Mouse (Mus musculus): ENCODE results near the gene Ndel1. TPM values are rescaled to one million over a fixed set of nuclear protein-coding genes. Genes with fewer than 3 reads are reported as not detected.

The Ndel1 gene
- polyA plus RNA-seq, 2 experiments, result 21.1 to 28.1 TPM

GRCm38 (mm10) chr11:68819226-68819805 is 52.3 kb downstream of the Ndel1 start:
- Histone ChIP-seq H3K9me3 (ENCODE audit: control insufficient read depth, low read length) (no peaks in the 10 kb centered on the region), H3K4me1 (replicated peaks; ENCODE audit: control insufficient read depth in 2 of 2, insufficient read depth in 2 of 2, low read length in 1 of 2) (no peaks in the 10 kb centered on the region), H3K9ac (replicated peaks) (no peak overlapping the region), H3K4me2 (ENCODE audit: low read depth) (no peak overlapping the region), H3K27ac (no peak overlapping the region), H3K4me3 (ENCODE audit: insufficient read depth in 1 of 2, low read depth in 2 of 2, low read length in 2 of 2) (no peak overlapping the region), H3K36me3 (replicated peaks; ENCODE audit: control insufficient read depth, insufficient read depth, low read depth) (peaks cover 21% of the 10 kb centered on the region), H3K27me3 (ENCODE audit: control insufficient read depth, insufficient read depth, low read length) (no peaks in the 10 kb centered on the region)
- ATAC-seq (ENCODE audit: insufficient read depth) (no peak), DNase-seq (ENCODE audit: low read depth in 3 of 3, low spot score in 3 of 3) (no peak)
- TF ChIP-seq EP300 (IDR thresholded peaks at IDR 0.05; ENCODE audit: low read depth), result no peak
- TF ChIP-seq CTCF (IDR thresholded peaks at IDR 0.05; ENCODE audit: low read depth), result no peak
- 88% methylated on average over 14 of the region's 14 CpGs for WGBS (ENCODE audit: insufficient replicate concordance)

GRCm38 (mm10) chr11:68818416-68818815 is 53.2 kb downstream of the Ndel1 start:
- Histone ChIP-seq H3K4me1 (replicated peaks; ENCODE audit: control insufficient read depth in 2 of 2, insufficient read depth in 2 of 2, low read length in 1 of 2) (no peaks in the 10 kb centered on the region), H3K4me2 (ENCODE audit: low read depth) (no peak overlapping the region), H3K27me3 (ENCODE audit: control insufficient read depth, insufficient read depth, low read length) (no peaks in the 10 kb centered on the region), H3K36me3 (replicated peaks; ENCODE audit: control insufficient read depth, insufficient read depth, low read depth) (peaks cover 27% of the 10 kb centered on the region), H3K27ac (no peak overlapping the region), H3K9ac (replicated peaks) (no peak overlapping the region), H3K4me3 (ENCODE audit: insufficient read depth in 1 of 2, low read depth in 2 of 2, low read length in 2 of 2) (no peak overlapping the region), H3K9me3 (ENCODE audit: control insufficient read depth, low read length) (no peaks in the 10 kb centered on the region)
- no peak for ATAC-seq (ENCODE audit: insufficient read depth)
- DNase-seq (ENCODE audit: low read depth in 3 of 3, low spot score in 3 of 3), result no peak
- WGBS (ENCODE audit: insufficient replicate concordance), result 79% methylated on average over 8 of the region's 8 CpGs
- TF ChIP-seq CTCF (IDR thresholded peaks at IDR 0.05; ENCODE audit: low read depth) (no peak), EP300 (IDR thresholded peaks at IDR 0.05; ENCODE audit: low read depth) (no peak)

GRCm38 (mm10) chr11:68811881-68812577 is 59.6 kb downstream of the Ndel1 start:
- Histone ChIP-seq H3K4me3 (ENCODE audit: insufficient read depth in 1 of 2, low read depth in 2 of 2, low read length in 2 of 2) (no peak overlapping the region), H3K9ac (replicated peaks) (no peak overlapping the region), H3K27me3 (ENCODE audit: control insufficient read depth, insufficient read depth, low read length) (no peaks in the 10 kb centered on the region), H3K36me3 (replicated peaks; ENCODE audit: control insufficient read depth, insufficient read depth, low read depth) (peaks cover 56% of the 10 kb centered on the region), H3K27ac (no peak overlapping the region), H3K4me2 (ENCODE audit: low read depth) (no peak overlapping the region), H3K9me3 (ENCODE audit: control insufficient read depth, low read length) (no peaks in the 10 kb centered on the region), H3K4me1 (replicated peaks; ENCODE audit: control insufficient read depth in 2 of 2, insufficient read depth in 2 of 2, low read length in 1 of 2) (no peaks in the 10 kb centered on the region)
- ATAC-seq (ENCODE audit: insufficient read depth) (no peak), DNase-seq (ENCODE audit: low read depth in 3 of 3, low spot score in 3 of 3) (no peak)
- WGBS (ENCODE audit: insufficient replicate concordance), result 81% methylated on average over 9 of the region's 9 CpGs
- TF ChIP-seq EP300 (IDR thresholded peaks at IDR 0.05; ENCODE audit: low read depth) (no peak), CTCF (IDR thresholded peaks at IDR 0.05; ENCODE audit: low read depth) (no peak)

GRCm38 (mm10) chr11:68807787-68808186 is 63.9 kb downstream of the Ndel1 start:
- TF ChIP-seq CTCF (IDR thresholded peaks at IDR 0.05; ENCODE audit: low read depth) (peak; percentile 98), EP300 (IDR thresholded peaks at IDR 0.05; ENCODE audit: low read depth) (no peak)
- ATAC-seq (ENCODE audit: insufficient read depth), result 0 out of 2 replicates have a peak, but pooled peaks have one; percentile 14
- H3K27ac ChIP-seq, result no peak overlapping the region
- H3K9ac ChIP-seq (replicated peaks), result no peak overlapping the region
- no peaks in the 10 kb centered on the region for H3K27me3 ChIP-seq (ENCODE audit: control insufficient read depth, insufficient read depth, low read length)
- no peaks in the 10 kb centered on the region for H3K9me3 ChIP-seq (ENCODE audit: control insufficient read depth, low read length)
- peak; percentile 11 to 23 (median 14) for DNase-seq (ENCODE audit: low read depth in 3 of 3, low spot score in 3 of 3)
- peaks cover 44% of the 10 kb centered on the region for H3K36me3 ChIP-seq (replicated peaks; ENCODE audit: control insufficient read depth, insufficient read depth, low read depth)
- H3K4me3 ChIP-seq (ENCODE audit: insufficient read depth in 1 of 2, low read depth in 2 of 2, low read length in 2 of 2), result no peak overlapping the region
- no peaks in the 10 kb centered on the region for H3K4me1 ChIP-seq (replicated peaks; ENCODE audit: control insufficient read depth in 2 of 2, insufficient read depth in 2 of 2, low read length in 1 of 2)
- WGBS (ENCODE audit: insufficient replicate concordance), result 34% methylated on average over 6 of the region's 6 CpGs
- H3K4me2 ChIP-seq (ENCODE audit: low read depth), result no peak overlapping the region

GRCm38 (mm10) chr11:68805148-68805547 is 66.5 kb downstream of the Ndel1 start:
- H3K4me1 ChIP-seq (replicated peaks; ENCODE audit: control insufficient read depth in 2 of 2, insufficient read depth in 2 of 2, low read length in 1 of 2), result no peaks in the 10 kb centered on the region
- no peaks in the 10 kb centered on the region for H3K27me3 ChIP-seq (ENCODE audit: control insufficient read depth, insufficient read depth, low read length)
- H3K4me3 ChIP-seq (ENCODE audit: insufficient read depth in 1 of 2, low read depth in 2 of 2, low read length in 2 of 2), result no peak overlapping the region
- WGBS (ENCODE audit: insufficient replicate concordance), result 55% methylated on average over 4 of the region's 4 CpGs
- TF ChIP-seq CTCF (IDR thresholded peaks at IDR 0.05; ENCODE audit: low read depth) (peak; percentile 42), EP300 (IDR thresholded peaks at IDR 0.05; ENCODE audit: low read depth) (no peak)
- H3K9me3 ChIP-seq (ENCODE audit: control insufficient read depth, low read length), result no peaks in the 10 kb centered on the region
- ATAC-seq (ENCODE audit: insufficient read depth), result no peak
- peaks cover 47% of the 10 kb centered on the region for H3K36me3 ChIP-seq (replicated peaks; ENCODE audit: control insufficient read depth, insufficient read depth, low read depth)
- H3K27ac ChIP-seq, result no peak overlapping the region
- no peak overlapping the region for H3K9ac ChIP-seq (replicated peaks)
- H3K4me2 ChIP-seq (ENCODE audit: low read depth), result no peak overlapping the region
- no peak for DNase-seq (ENCODE audit: low read depth in 3 of 3, low spot score in 3 of 3)
